Mouse (Mus musculus) gastrocnemius, postnatal 36 days (tissue): ENCODE measurements around the gene Fam169b. TPM values are rescaled to one million over a fixed set of nuclear protein-coding genes. Genes with fewer than 3 reads are reported as not detected.

Experiments
- DNase-seq, 2 experiments: peaks; one replicate each; pipeline ENCODE4 v3.0.0; 2022
- intact Hi-C: fragments of 180-260 bp; cut with DNase I; formaldehyde crosslinking; loops from one replicate; pipeline ENCODE4 v1.15.1; 2025
- total RNA-seq, 2 experiments: library from RNA; stranded (reverse); gene quantifications; 2 replicates each; pipeline ENCODE4 v1.2.3; 2021

Gene Fam169b
- total RNA-seq, 2 experiments from 2014 or later, result 0.10 to 0.48 TPM

DNA sequence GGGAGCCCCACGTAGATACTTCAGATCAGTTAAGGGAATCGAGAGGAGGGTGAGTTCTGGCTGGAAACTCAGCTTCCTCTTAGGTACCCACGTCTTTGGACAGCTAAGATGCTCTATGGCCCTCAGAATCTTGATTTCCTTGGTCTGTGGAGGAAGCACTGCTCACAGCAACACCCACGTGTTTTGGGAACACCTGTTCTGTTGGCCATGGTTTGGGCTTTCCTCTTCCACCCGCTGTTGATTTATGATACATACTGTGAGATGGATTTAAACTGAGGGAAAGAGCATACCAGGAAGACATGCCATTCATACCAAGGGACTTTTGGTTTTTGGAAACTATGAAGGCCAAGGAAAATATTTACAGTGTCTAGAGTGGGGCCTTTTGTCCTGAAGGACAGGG is 38.8 kb downstream of the Fam169b start:
- intact Hi-C loops, result no loop called here
- no peak for DNase-seq

DNA sequence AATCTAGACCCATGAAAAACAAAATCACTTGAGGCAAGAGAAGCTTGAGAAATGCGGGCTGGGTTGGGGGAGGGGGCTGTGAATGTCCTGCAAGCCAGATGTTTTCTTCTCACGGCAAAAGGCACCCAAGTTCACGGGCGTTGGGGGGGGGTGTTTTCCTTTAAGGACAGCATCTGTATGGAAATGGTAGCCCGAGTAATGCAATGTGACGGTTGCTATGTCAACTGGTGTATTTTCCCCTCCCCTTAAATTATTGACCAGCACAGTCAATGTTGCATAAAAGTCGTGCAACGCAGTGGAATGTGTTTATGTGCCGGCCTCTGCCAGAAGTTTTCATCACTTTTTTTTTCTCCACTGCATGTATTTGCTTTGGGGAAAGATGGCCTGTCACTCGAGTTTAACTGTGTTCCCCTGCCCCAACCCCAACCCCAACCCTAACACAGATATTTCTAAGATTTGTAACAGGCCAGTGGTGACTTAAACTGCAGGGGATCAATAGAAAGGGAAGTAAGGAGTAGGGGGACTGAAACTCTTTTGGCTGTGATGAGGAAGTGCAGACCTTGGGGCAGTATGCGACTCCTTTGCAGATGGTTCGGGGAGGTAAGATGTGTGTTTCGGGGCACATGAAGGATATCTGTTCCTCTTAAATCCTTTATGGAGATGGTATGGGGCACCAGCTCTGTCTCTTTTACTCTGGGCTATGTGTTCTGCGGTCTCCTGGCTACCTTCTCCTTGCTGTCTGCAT is 39.6 kb downstream of the Fam169b start:
- intact Hi-C loops, result no loop called here
- DNase-seq, result no peak

DNA sequence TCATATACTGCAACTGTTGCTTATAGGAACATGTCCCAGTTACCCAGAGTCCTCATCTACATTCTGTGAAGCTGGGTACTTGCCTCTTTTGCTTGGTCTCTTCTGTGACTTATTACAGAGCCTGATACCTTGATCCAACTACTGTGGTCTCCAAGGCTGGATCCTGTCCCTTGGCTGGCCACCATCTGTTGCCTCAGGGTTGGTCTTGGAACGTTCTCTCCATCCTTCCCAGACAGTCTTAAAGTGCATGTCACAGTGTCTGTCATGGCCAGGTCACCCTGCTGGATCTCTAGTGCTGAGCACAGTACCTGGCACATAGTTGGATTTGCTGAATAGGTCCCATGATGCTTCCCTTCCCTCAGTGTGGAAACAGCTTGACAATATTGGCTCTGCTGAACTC is 40.6 kb downstream of the Fam169b start:
- DNase-seq, result no peak
- intact Hi-C loops, result no loop called here

DNA sequence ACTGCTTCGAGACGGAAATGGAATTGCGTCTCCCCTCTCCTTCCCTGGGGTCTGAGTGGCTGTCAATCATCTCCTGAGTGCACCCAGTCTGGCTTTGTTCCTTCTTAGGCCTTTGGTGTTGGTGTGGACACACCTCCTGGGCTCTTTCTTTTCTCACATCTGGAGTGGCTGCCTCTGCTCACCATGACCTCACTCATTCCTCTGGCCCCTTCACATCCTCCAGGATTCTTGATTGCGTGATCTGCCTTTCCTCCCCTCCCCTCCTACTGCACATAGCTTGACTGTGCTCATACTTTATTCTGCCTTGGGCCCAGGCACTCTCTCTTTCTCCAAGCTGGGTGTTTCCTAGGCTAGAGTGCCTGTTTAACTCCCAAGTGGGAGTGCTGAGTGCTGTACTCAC is 41.4 kb downstream of the Fam169b start:
- no peak for DNase-seq
- intact Hi-C loops, result no loop called here

DNA sequence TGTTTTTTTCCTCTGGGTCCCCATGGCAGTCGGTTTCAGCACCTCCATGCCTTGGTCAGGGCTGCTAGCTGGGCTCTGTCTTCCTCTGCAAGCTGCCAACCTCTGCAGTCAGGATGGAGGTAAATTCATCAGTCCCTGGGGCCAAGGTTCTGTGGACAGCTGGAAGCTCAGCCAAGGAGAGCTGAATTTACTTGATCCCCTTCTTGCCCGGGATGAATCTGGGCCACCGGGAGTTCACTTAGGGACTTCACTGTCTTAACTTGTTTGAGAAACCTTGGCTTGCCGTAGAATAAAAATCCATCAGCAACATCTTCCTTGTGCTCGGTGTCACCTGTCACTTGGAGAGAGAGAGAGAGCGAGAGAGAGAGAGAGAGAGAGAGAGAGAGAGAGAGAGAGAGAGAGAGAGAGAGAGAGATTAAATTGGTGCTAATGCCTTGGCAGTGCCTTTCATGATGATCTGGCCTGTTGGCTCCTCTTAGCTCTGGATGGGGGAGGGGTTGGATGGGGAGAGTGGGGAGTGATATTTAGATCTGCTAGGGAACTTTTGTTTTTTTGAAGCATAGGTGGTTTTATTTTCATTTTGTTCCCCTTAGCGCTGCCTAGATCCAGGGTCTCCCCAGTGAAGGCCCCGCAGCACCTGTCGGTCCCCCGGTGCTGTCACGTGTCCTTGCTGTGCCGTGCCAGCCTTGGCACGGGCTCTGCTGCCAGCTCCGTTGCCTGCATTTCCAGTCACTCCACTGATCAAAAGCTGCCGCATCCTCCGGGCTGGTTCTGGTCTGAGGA is 44.6 kb downstream of the Fam169b start:
- intact Hi-C loops, result no loop called here
- no peak for DNase-seq

DNA sequence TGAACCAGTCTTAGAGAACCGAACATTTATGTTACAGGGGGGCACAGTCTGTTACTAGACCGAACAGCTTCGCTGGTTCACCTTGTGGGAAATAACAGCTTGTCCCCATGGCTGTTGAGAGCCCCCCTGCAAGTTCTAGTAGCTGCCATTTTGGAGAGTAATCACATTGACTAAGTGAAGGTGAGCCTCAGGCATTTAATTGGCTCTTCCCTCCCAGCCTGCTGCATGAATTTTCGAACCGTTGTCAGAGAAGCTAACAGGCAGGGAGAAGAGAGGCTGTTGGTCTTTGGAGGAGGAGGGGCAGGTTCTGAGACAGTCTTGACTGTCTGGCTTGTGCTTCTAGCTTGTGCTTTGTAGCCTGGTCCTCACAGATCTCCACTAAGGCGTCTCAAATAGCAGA is 45.3 kb downstream of the Fam169b start:
- intact Hi-C loops, result no loop called here
- no peak for DNase-seq

DNA sequence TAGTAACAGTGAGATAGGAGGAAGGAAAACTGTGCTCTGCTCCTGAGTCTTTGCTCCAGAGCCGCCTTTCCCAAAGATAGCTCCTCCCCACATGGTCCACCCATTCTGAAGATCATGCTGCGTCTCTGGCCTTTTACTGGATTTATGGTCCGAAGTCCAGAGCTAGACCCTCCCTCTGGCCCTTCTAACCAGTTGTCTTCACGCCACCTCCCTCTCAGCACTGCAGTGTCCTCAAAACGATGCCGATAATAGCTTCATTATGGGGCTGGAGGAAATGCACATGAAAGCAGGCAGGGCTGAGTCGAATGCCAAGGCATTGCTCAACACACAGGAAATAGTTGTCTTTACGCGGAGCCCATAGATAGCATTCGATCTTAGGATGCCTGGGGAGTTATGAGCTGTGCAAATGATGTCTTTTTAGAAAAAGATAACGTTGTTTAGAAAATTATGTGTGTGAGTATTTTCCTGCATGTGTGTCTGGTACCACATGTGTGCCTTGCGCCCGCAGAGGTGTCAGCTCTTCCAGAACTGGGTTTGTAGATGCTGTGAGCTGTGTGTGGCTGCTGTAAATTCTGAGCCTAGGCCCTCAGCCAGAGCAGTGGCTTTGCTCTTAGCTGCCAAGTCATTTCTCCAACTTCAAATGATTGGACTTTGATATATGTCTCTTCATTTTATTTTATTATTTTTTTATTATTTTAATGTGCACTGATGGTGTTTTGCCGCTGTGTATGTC is 46.6 kb downstream of the Fam169b start:
- intact Hi-C loops, result no loop called here
- no peak for DNase-seq

GRCm38 (mm10) chr7:68323051-68323450 is 49.4 kb downstream of the Fam169b start:
- no peak for DNase-seq
- intact Hi-C loops, result no loop called here

DNA sequence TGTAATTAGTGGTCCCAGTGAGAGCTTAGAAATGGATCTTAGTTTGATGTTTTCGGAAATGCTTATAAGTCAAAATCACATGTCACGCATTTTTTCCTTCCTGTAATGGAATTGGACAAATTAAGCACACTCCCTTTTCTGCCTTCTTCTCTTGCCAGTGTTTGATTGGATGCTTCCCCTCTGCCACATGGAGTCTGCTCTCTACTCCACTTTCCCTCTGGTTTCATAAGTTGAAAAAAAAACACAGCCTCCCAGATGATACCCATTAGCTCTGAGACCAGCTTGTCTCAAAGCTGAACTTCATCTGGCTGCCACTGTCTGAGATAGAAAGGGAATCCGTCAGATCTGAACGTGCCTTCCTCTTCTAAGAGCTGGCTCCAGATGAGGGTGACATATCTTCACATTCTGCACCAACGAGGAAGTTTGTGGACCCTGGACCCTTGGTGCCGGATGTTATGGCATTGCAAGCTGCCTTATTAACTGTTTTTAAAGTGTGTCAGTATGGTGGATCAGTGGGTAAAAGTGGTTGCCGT is 52.6 kb downstream of the Fam169b start:
- intact Hi-C loops, result no loop called here
- no peak for DNase-seq

DNA sequence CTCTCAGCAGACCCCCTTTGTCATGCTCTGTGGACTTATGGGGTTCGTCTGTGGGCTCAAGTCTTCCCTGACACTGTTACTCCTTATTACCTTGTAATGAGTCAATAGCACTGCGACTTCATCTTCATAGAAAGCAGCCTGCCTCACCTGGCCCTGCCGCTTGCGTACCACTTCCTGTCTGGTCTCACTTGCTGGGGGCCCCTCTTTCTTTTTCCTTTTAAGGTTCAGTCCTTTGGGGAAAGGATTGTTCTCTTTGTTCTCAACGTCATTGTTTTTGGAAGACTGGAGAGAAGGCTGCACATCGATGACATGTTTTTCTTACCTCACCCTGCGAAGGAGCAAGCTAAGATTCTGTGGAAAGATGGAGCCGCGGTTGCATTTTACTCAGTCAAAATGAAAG is 55.4 kb downstream of the Fam169b start:
- intact Hi-C loops, result no loop called here
- DNase-seq, result no peak

DNA sequence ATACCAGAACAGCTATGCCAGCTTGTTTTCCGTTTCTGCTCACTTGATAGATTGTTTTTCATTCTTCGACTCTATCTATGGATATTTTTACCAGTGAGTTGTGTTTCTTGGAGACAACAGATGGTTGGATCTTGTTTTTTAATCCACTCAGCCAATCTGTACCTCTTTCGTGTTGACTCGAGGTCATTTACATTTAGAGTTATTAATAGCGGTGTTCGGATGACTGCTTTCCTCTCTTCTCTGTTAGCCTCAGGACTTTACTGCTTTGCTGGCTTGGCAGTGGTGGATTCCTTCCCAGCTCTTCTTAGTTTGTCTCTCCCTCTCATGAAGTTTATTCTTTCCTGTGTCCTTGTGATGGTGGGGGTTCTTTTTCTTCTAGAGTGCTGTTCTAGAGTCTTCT is 59.2 kb downstream of the Fam169b start:
- DNase-seq, result no peak
- intact Hi-C loops, result no loop called here

- DNase-seq, result no peak
Observed at GRCm38 (mm10) chr7:68337080-68337781, 63.6 kb downstream of the Fam169b start.

DNA sequence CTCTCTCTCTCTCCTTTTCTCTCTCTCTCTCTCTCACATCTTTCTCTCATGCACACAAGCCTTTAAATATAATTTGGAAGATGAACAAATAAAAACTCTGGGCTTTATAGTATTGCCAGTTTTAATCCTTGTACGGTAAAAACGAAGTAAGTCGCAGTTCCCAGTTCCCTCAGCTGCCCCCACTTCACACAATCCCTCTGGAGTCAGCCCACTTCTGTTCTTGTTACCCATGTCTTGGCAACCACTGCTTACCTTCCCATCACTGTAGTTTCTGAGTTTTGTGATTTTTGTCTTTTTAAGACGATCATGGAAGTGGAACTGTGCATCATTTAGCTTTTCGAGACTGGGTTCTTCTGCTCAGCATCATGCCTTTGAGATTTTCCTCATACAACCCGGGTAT is 65.0 kb downstream of the Fam169b start:
- DNase-seq, result no peak
- intact Hi-C loops, result no loop called here

More at GRCm38 (mm10) chr7:68337080-68337781, 63.6 kb downstream of the Fam169b start:
- intact Hi-C loops, result no loop called here

GRCm38 (mm10) chr7:68344561-68344960 is 70.9 kb downstream of the Fam169b start:
- intact Hi-C loops, result no loop called here

DNA sequence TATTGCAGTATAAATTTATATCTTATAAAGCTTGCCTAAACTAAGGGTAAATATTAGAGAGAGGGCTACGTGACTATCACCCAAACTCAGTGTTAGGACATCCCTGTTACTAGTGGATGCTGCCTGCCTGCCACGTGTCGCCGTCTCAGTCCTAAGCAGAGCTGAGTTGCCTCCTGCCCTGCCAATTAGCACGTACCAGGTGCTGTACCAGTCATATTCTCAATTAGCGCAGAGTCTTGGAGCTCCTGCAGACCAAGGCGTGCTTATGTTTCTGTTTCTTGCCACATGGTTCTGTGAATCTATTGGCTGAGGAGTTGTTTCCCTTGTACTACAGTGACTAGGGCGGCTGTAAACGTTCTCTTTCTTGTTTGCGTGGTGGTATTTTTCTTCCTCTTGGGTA is 72.3 kb downstream of the Fam169b start:
- intact Hi-C loops, result no loop called here
- DNase-seq, result no peak

More at GRCm38 (mm10) chr7:68344561-68344960, 70.9 kb downstream of the Fam169b start:
- DNase-seq, result no peak

DNA sequence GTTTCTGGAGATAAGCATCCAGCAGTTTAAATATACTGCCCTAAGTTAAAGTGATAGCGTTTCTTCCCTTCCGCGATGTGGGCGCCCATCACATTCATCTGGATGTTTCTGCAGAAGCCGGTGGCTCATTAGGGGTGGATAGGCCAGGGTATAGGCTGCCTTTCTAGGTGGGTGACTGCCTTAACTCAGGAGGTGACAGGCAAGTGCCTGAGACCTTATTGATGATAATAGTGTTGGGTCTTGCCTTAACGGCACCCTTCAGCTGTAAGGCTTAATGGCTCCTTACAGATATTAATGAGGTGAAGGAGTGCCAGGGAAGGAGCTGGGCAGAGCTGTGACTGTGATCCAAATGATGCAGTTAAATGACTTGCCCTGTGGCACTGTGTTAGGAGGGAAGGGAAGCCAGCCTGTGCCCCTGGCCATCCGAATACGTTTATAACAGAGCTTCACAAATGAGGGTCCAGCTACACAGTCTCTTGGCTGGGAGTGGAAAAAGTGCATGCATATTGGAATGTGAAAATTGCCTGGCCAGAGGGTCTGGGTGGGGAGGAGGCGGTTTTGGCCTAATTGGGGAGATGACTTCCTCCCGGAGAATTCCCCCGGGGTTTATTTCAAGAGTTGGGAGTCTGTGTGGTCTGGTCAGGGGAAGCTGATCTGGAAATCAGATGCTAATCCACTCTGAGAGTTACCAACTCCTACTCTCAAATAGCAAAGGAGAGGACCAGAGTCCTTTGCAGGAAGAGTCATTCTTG is 81.9 kb downstream of the Fam169b start:
- DNase-seq, result no peak
- intact Hi-C loops, result loop anchor here (5.0 kb wide), 4 partner anchors 53 to 553 kb away; partner anchors contain the start of gene Igf1r

- intact Hi-C loops, result loop anchor here (1.0 to 5.0 kb wide), 5 partner anchors 55 to 569 kb away; partner anchors contain the start of gene Igf1r
- DNase-seq, result no peak
Observed at GRCm38 (mm10) chr7:68357407-68357806, 83.8 kb downstream of the Fam169b start.

- DNase-seq, result no peak
- intact Hi-C loops, result no loop called here
Observed at GRCm38 (mm10) chr7:68362609-68363008, 89.0 kb downstream of the Fam169b start.

DNA sequence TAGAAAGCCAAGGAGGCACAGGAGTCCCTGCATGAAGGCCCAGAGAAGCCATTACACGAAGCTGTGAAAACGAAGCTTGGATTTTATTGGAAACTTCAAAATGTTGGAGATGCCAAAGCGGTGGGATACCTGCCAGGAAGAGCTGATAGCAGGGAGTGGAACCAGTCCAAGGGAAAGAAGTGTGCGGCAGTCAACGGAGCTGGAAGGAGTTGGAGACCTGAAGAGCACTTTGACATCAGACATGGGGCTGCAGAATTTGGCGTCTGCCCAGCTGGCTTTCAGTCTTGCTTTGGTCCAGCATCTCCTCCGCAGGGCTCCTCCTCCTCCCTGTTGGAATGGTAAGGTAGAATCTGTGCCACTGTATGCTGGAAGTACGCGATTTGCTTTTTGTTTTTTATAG is 92.1 kb downstream of the Fam169b start:
- DNase-seq, result no peak
- intact Hi-C loops, result no loop called here

DNA sequence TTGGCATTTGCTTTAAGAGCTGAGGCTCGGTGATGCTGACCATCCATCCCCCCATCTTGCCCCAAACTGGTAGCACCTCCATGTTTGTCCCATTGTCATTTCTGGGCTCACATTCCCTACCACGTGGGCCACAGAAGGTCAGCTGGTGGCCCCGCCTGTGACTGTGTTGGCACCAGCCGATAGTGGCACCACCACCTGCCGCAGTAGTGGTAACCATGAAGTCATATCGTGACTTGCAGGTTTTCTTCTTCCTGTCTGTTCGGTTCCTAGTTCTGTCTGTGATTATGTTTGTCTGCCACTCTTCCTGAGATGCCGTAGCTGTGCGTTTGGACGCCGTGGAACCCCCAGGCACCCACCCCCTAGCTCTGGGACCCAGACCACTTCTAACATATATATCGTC is 95.3 kb downstream of the Fam169b start:
- no peak for DNase-seq
- intact Hi-C loops, result no loop called here
